17 mouse cellular contexts compared by ENCODE assay signal in the genomic region with DNA sequence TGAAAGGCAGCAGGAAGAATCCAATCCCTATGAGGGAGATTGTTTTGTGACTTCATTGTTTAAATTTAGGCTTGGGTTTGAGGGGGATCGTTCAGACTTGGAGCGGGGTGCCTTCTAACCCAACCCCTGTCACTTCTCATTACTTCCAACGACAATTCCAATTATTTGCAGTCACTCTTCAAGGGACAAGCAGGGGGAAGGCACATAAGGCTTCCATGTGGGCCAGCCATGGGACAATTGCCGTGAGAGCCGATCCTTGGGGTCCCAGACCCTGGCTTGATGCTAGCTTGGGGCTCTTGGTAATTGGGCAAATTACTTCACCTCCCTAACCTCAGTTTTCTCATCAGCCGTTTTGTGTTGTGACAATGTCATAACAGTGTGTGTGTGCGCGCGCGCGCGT. TPM values are rescaled to one million over a fixed set of nuclear protein-coding genes. Genes with fewer than 3 reads are reported as not detected.
DNase-seq lines count a peak whose midpoint lies in the region; ATAC-seq lines count a peak whose summit lies in the region.
"Had no signal": no experiment of that assay in that cellular context is flagged by ENCODE, and none has a peak within 500 bp of the region (broad histone marks: within the 10 kb centered on the region; RNA-seq: fewer than 3 reads in every experiment).

No protein-coding gene starts in this region.

- no peak for DNase-seq in intestine, embryonic 14.5 days (ENCODE audit: low spot score)
- DNase-seq in embryonic facial prominence, embryonic 14.5 days (ENCODE audit: low spot score), result peak; percentile 48
- DNase-seq in hindbrain, embryonic 14.5 days (ENCODE audit: low spot score), result no peak
- no peak for DNase-seq in urinary bladder, postnatal 10 days (ENCODE audit: low spot score)
- no peak for DNase-seq in embryo, embryonic 9.5 days (ENCODE audit: extremely low spot score)
- no peak for DNase-seq in left cerebral cortex, adult 9 months (ENCODE audit: low spot score in 2 of 2)
- DNase-seq: thymus, postnatal 4 days had no signal

- no peak overlapping the region for H3K9ac ChIP-seq in intestine, embryonic 14.5 days (ENCODE audit: low read length)
- no peak overlapping the region for H3K9ac ChIP-seq in intestine, embryonic 15.5 days
- no peak overlapping the region for H3K9ac ChIP-seq in embryonic facial prominence, embryonic 14.5 days (ENCODE audit: low read depth, low read length)
- H3K9ac ChIP-seq in hindbrain, embryonic 14.5 days, result no peak overlapping the region
- no peak overlapping the region for H3K9ac ChIP-seq in midbrain, embryonic 16.5 days (ENCODE audit: low read depth, low read length)
- H3K9ac ChIP-seq: limb, embryonic 15.5 days; lung, embryonic 15.5 days had no signal

- H3K4me1 ChIP-seq in intestine, embryonic 14.5 days (replicated peaks; ENCODE audit: control insufficient read depth, insufficient read depth, low read length), result peaks cover 32% of the 10 kb centered on the region
- peaks cover 13% of the 10 kb centered on the region; the same call in 1 of the 2 replicates for H3K4me1 ChIP-seq in intestine, embryonic 15.5 days (replicated peaks)
- peaks cover 33% of the 10 kb centered on the region for H3K4me1 ChIP-seq in embryonic facial prominence, embryonic 14.5 days (ENCODE audit: control insufficient read depth, insufficient read depth, low read length)
- peaks cover 20% of the 10 kb centered on the region for H3K4me1 ChIP-seq in hindbrain, embryonic 14.5 days (replicated peaks; ENCODE audit: control insufficient read depth, insufficient read depth, low read length)
- peaks cover 23% of the 10 kb centered on the region for H3K4me1 ChIP-seq in midbrain, embryonic 16.5 days (ENCODE audit: control insufficient read depth, insufficient read depth, low read length)

- no peak overlapping the region for H3K4me2 ChIP-seq in intestine, embryonic 14.5 days (ENCODE audit: low read length)
- H3K4me2 ChIP-seq in intestine, embryonic 15.5 days (replicated peaks), result no peak overlapping the region
- H3K4me2 ChIP-seq in embryonic facial prominence, embryonic 14.5 days (ENCODE audit: low read depth, low read length), result peak overlapping the region; percentile 17; the same call in 1 of the 2 replicates
- peak overlapping the region; percentile 8; the same call in 1 of the 2 replicates for H3K4me2 ChIP-seq in hindbrain, embryonic 14.5 days (replicated peaks)
- no peak overlapping the region for H3K4me2 ChIP-seq in midbrain, embryonic 16.5 days (ENCODE audit: low read length)
- H3K4me2 ChIP-seq: limb, embryonic 15.5 days; lung, embryonic 15.5 days had no signal

- no peaks in the 10 kb centered on the region for H3K9me3 ChIP-seq in intestine, embryonic 14.5 days (ENCODE audit: control insufficient read depth, low read length)
- H3K9me3 ChIP-seq in intestine, embryonic 15.5 days, result no peaks in the 10 kb centered on the region
- H3K9me3 ChIP-seq in embryonic facial prominence, embryonic 14.5 days (ENCODE audit: control insufficient read depth, low read length), result no peaks in the 10 kb centered on the region
- H3K9me3 ChIP-seq in hindbrain, embryonic 14.5 days (ENCODE audit: control insufficient read depth, low read length), result no peaks in the 10 kb centered on the region
- H3K9me3 ChIP-seq in midbrain, embryonic 16.5 days (replicated peaks; ENCODE audit: control insufficient read depth, low read length, poor library complexity, severe bottlenecking), result no peaks in the 10 kb centered on the region
- H3K9me3 ChIP-seq: G1E; limb, embryonic 15.5 days; lung, embryonic 15.5 days had no signal

- peak overlapping the region; percentile 9; the same call in 1 of the 2 replicates for H3K27ac ChIP-seq in intestine, embryonic 14.5 days (ENCODE audit: low read depth)
- no peak overlapping the region for H3K27ac ChIP-seq in intestine, embryonic 15.5 days
- H3K27ac ChIP-seq in embryonic facial prominence, embryonic 14.5 days (replicated peaks; ENCODE audit: low read depth, low read length), result peak overlapping the region; percentile 61; the same call in 1 of the 2 replicates
- H3K27ac ChIP-seq in hindbrain, embryonic 14.5 days, result peak overlapping the region; percentile 75
- H3K27ac ChIP-seq in midbrain, embryonic 16.5 days (ENCODE audit: low read length), result peak overlapping the region; percentile 48
- H3K27ac ChIP-seq: limb, embryonic 15.5 days; lung, embryonic 15.5 days had no signal

- H3K27me3 ChIP-seq in intestine, embryonic 14.5 days (replicated peaks; ENCODE audit: control insufficient read depth, insufficient read depth, low read length), result no peaks in the 10 kb centered on the region
- H3K27me3 ChIP-seq in intestine, embryonic 15.5 days (replicated peaks), result no peaks in the 10 kb centered on the region
- H3K27me3 ChIP-seq in embryonic facial prominence, embryonic 14.5 days (replicated peaks; ENCODE audit: control insufficient read depth, insufficient read depth, low read length), result no peaks in the 10 kb centered on the region
- H3K27me3 ChIP-seq in hindbrain, embryonic 14.5 days (ENCODE audit: control insufficient read depth, insufficient read depth, low read length), result no peaks in the 10 kb centered on the region
- H3K27me3 ChIP-seq in midbrain, embryonic 16.5 days (ENCODE audit: control insufficient read depth, insufficient read depth, low read depth, low read length), result no peaks in the 10 kb centered on the region
- H3K27me3 ChIP-seq: limb, embryonic 15.5 days; lung, embryonic 15.5 days had no signal

- WGBS in intestine, embryonic 14.5 days, result 85% methylated on average over 12 of the region's 12 CpGs
- 85% methylated on average over 12 of the region's 12 CpGs for WGBS in intestine, embryonic 15.5 days
- WGBS in embryonic facial prominence, embryonic 14.5 days, result 42% methylated on average over 12 of the region's 12 CpGs
- WGBS in hindbrain, embryonic 14.5 days, result 60% methylated on average over 12 of the region's 12 CpGs
- WGBS in midbrain, embryonic 16.5 days, result 62% methylated on average over 12 of the region's 12 CpGs

- ATAC-seq in intestine, embryonic 14.5 days (replicated peaks; ENCODE audit: low FRiP score, low TSS enrichment, low read depth), result no peak
- ATAC-seq in intestine, embryonic 15.5 days, result no peak
- 0 out of 2 replicates have a peak, but pooled peaks have one; percentile 26 for ATAC-seq in embryonic facial prominence, embryonic 14.5 days (ENCODE audit: low read depth)
- ATAC-seq in hindbrain, embryonic 14.5 days (ENCODE audit: low FRiP score), result peak; percentile 14; the same call in 1 of the 2 replicates
- ATAC-seq in midbrain, embryonic 16.5 days, result peak; percentile 10; the same call in 1 of the 2 replicates

- H3K36me3 ChIP-seq in intestine, embryonic 14.5 days (ENCODE audit: control insufficient read depth, insufficient read depth, low read length), result no peaks in the 10 kb centered on the region
- H3K36me3 ChIP-seq in intestine, embryonic 15.5 days, result no peaks in the 10 kb centered on the region
- H3K36me3 ChIP-seq in embryonic facial prominence, embryonic 14.5 days (ENCODE audit: control insufficient read depth, insufficient read depth, low read length), result peaks cover 11% of the 10 kb centered on the region; the same call in 1 of the 2 replicates
- H3K36me3 ChIP-seq in hindbrain, embryonic 14.5 days (replicated peaks; ENCODE audit: control insufficient read depth, insufficient read depth), result peaks cover 4% of the 10 kb centered on the region; the same call in 1 of the 2 replicates
- 0 out of 2 replicates have a peak, but pooled peaks cover 3% of the 10 kb centered on the region for H3K36me3 ChIP-seq in midbrain, embryonic 16.5 days (ENCODE audit: control insufficient read depth, insufficient read depth, low read length)
- H3K36me3 ChIP-seq: G1E; lung, embryonic 15.5 days had no signal

- no peak overlapping the region for H3K4me3 ChIP-seq in intestine, embryonic 14.5 days (ENCODE audit: low read depth, low read length)
- no peak overlapping the region for H3K4me3 ChIP-seq in intestine, embryonic 15.5 days (replicated peaks)
- no peak overlapping the region for H3K4me3 ChIP-seq in embryonic facial prominence, embryonic 14.5 days (ENCODE audit: low read depth, low read length)
- no peak overlapping the region for H3K4me3 ChIP-seq in hindbrain, embryonic 14.5 days (replicated peaks; ENCODE audit: low read length)
- no peak overlapping the region for H3K4me3 ChIP-seq in midbrain, embryonic 16.5 days (ENCODE audit: low read depth, low read length)
- H3K4me3 ChIP-seq: limb, embryonic 15.5 days; lung, embryonic 15.5 days had no signal

RNA-seq across cellular contexts. Expression of a gene that starts 8.5 kb away (rescaled TPM):
- 43.5 and 43.9 TPM in 2 replicates for polyA plus RNA-seq in intestine, embryonic 14.5 days (2014; fragmentation: Nextera tagmentation; extraction: Ambion mirVana)
- 25.6 and 26.7 TPM in 2 replicates for polyA plus RNA-seq in intestine, embryonic 15.5 days (2015; fragmentation: Nextera tagmentation; extraction: Ambion mirVana)
- 51.2 and 58.4 TPM in 2 replicates for polyA plus RNA-seq in embryonic facial prominence, embryonic 14.5 days (2014; fragmentation: Nextera tagmentation; extraction: Ambion mirVana)
- 56.6 and 62.9 TPM in 2 replicates for polyA plus RNA-seq in hindbrain, embryonic 14.5 days (2014; fragmentation: Nextera tagmentation; extraction: Ambion mirVana)
- 50.3 and 50.9 TPM in 2 replicates for polyA plus RNA-seq in midbrain, embryonic 16.5 days (2015; fragmentation: Nextera tagmentation; extraction: Ambion mirVana)
- polyA plus RNA-seq: G1E had no signal

RNA-seq across cellular contexts. Expression of a gene that starts 23.9 kb away (rescaled TPM):
- not detected in 2 replicates for polyA plus RNA-seq in intestine, embryonic 14.5 days (2014; fragmentation: Nextera tagmentation; extraction: Ambion mirVana)
- not detected in 2 replicates for polyA plus RNA-seq in intestine, embryonic 15.5 days (2015; fragmentation: Nextera tagmentation; extraction: Ambion mirVana)
- polyA plus RNA-seq in embryonic facial prominence, embryonic 14.5 days (2014; fragmentation: Nextera tagmentation; extraction: Ambion mirVana), result not detected in 2 replicates
- polyA plus RNA-seq in hindbrain, embryonic 14.5 days (2014; fragmentation: Nextera tagmentation; extraction: Ambion mirVana), result not detected in 2 replicates
- not detected in 2 replicates for polyA plus RNA-seq in midbrain, embryonic 16.5 days (2015; fragmentation: Nextera tagmentation; extraction: Ambion mirVana)
- polyA plus RNA-seq: C2C12; cerebellum, adult 2 months; G1E; gonadal fat pad, adult 2 months; limb, embryonic 15.5 days; lung, embryonic 15.5 days; small intestine, adult 2 months; stomach, postnatal 0 days had no signal

Comparison
In these comparisons a context has a peak if more than half of its experiments do, and no peak if none do; other contexts are left out.
1. ATAC-seq: peak in embryonic facial prominence, embryonic 14.5 days (single experiment), hindbrain, embryonic 14.5 days (single experiment) and midbrain, embryonic 16.5 days (single experiment); none in intestine, embryonic 14.5 days (single experiment) and intestine, embryonic 15.5 days (single experiment).
2. H3K4me2 ChIP-seq: peak in embryonic facial prominence, embryonic 14.5 days (single experiment) and hindbrain, embryonic 14.5 days (single experiment); none in intestine, embryonic 14.5 days (single experiment), intestine, embryonic 15.5 days (single experiment) and midbrain, embryonic 16.5 days (single experiment).